Mouse (Mus musculus): ENCODE measurements around the gene Nol9. TPM values are rescaled to one million over a fixed set of nuclear protein-coding genes. Genes with fewer than 3 reads are reported as not detected.

The Nol9 gene
- polyA plus RNA-seq, 1 experiment from 2014 or later = 22.7 TPM

DNA sequence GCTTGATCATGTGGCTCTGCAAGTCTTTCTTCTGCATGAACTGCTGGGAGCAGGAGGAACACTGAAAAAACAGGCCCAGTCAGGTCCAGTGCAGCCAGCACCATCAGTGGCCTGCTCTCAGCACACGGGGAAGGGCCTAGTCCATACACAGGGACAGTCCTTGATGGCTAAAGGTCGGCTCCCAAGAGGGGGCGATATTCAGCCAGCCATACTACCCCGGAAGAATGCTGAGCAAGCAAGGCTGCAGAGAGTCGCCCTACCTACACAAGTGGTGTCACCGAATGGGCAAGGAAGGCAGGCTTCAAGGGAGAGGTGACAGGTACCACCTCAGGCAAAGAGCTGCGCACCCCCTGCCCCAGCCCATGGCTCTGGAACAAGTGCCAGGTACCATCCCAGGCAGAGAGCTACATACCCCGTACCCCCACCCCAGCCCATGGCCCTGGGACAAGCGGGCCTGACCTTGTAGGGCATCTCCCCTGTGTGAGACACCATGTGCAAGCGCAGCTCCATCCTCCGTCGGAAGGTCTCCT, 17.5 kb upstream of the Nol9 start:
- H3K4me2 ChIP-seq (ENCODE audit: low read depth, low read length) = no peak overlapping the region
- ATAC-seq (ENCODE audit: low read depth) = peak; percentile 21; the same call in 1 of the 2 replicates
- H3K4me1 ChIP-seq (replicated peaks; ENCODE audit: control insufficient read depth, insufficient read depth, low read length) = peaks cover 28% of the 10 kb centered on the region
- peaks cover 43% of the 10 kb centered on the region for H3K36me3 ChIP-seq (ENCODE audit: control insufficient read depth, insufficient read depth, low read length)
- no peaks in the 10 kb centered on the region for H3K9me3 ChIP-seq (ENCODE audit: control insufficient read depth, low read length)
- no peak overlapping the region for H3K9ac ChIP-seq (ENCODE audit: low read length)
- no peak overlapping the region for H3K4me3 ChIP-seq (ENCODE audit: low read length)
- peak overlapping the region; percentile 55 for H3K27ac ChIP-seq (ENCODE audit: low read length)
- H3K27me3 ChIP-seq (ENCODE audit: control insufficient read depth, insufficient read depth, low read depth, low read length) = no peaks in the 10 kb centered on the region
- WGBS = 72% methylated on average over 12 of the region's 12 CpGs

DNA sequence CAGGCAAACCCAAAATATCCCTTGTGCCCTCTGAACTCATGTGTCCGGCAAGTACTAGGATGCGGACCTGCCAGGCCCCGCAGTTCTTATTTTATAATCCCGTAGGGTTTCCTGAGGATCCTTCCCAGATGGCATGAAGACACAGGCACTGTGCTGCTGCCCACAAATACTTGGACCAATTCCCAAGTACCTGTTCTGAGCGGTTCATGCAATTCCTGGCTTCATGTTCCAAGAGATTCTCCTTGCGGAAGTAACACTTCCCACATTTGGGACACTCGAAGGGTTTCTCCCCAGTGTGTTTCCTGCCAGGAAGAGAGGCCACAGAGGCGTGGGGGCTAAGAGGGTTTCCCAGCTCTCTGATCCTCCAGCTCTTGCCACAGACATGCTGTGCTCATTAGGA, 16.6 kb upstream of the Nol9 start:
- 79% methylated on average over 8 of the region's 8 CpGs for whole genome bisulfite sequencing
- Histone ChIP-seq H3K4me3 (ENCODE audit: low read length) (no peak overlapping the region), H3K9me3 (ENCODE audit: control insufficient read depth, low read length) (no peaks in the 10 kb centered on the region), H3K4me2 (ENCODE audit: low read depth, low read length) (no peak overlapping the region), H3K9ac (ENCODE audit: low read length) (no peak overlapping the region), H3K27ac (ENCODE audit: low read length) (no peak overlapping the region), H3K27me3 (ENCODE audit: control insufficient read depth, insufficient read depth, low read depth, low read length) (no peaks in the 10 kb centered on the region), H3K4me1 (replicated peaks; ENCODE audit: control insufficient read depth, insufficient read depth, low read length) (peaks cover 31% of the 10 kb centered on the region), H3K36me3 (ENCODE audit: control insufficient read depth, insufficient read depth, low read length) (peaks cover 41% of the 10 kb centered on the region)
- ATAC-seq (ENCODE audit: low read depth) = no peak

DNA sequence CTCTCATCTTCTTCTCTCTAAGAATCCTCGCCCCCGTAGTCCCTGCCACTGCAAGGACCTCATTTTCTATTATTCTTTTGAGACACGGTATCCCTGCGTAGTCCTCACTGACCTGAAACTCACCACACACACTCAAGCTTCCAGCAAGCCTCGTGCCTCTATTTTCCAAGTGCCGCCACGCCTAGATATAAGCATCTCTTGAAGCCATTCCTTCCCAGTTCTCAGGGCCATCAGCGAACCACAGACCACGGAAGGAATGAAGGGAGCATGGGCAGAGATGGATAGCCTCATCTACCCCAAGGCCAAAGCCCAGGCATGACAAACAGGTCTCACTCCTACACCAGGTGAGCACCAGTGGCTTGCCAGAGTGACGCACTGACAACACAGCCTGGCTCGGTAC, 14.6 kb upstream of the Nol9 start:
- Histone ChIP-seq H3K27ac (ENCODE audit: low read length) (no peak overlapping the region), H3K4me1 (replicated peaks; ENCODE audit: control insufficient read depth, insufficient read depth, low read length) (peaks cover 39% of the 10 kb centered on the region), H3K4me2 (ENCODE audit: low read depth, low read length) (no peak overlapping the region), H3K9me3 (ENCODE audit: control insufficient read depth, low read length) (no peaks in the 10 kb centered on the region), H3K36me3 (ENCODE audit: control insufficient read depth, insufficient read depth, low read length) (peaks cover 32% of the 10 kb centered on the region), H3K9ac (ENCODE audit: low read length) (0 out of 2 replicates have a peak overlapping the region, but pooled peaks have one; percentile 22), H3K27me3 (ENCODE audit: control insufficient read depth, insufficient read depth, low read depth, low read length) (no peaks in the 10 kb centered on the region), H3K4me3 (ENCODE audit: low read length) (no peak overlapping the region)
- ATAC-seq (ENCODE audit: low read depth) = no peak
- WGBS = 74% methylated on average over 11 of the region's 11 CpGs

DNA sequence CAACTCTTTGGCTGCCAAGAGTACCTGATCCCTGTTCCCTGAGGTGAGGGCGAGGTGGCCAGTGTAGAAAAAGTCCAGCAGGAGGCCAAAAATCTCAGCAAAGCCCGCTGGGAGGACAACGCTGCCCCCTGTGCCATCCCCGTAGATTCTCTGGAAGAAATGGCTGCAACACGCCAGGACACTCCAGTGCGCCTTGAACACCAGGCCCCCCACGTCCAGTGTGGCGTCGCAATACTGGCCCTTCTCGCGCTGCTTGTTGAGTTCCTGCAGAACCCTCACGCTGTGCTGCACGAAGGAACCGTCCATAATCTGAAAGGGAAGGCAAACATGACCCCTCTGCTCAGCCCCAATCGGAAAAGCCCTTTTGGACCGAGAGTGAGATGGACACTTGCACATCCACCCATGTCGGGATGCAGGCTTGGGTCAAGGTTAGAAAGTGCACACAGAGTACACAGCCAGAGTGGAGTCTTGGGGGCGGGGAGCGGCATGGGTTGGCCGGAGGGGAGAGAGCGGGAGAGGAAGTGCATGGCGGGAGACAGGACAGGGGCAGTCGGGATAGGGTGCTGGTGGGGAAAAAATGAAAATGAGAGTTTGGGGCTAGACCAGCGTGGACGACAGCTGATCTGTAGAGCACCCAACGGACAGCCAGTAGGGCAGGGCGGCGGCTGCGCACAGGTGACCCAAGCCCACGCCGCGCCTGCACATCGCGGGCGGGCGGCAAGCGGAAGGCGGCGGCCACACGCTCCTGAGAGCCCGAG, 12.2 kb upstream of the Nol9 start:
- 1% methylated on average over 40 of the region's 41 CpGs for WGBS
- Histone ChIP-seq H3K4me2 (ENCODE audit: low read depth, low read length) (peak overlapping the region; percentile 99), H3K4me1 (replicated peaks; ENCODE audit: control insufficient read depth, insufficient read depth, low read length) (peaks cover 36% of the 10 kb centered on the region), H3K27ac (ENCODE audit: low read length) (peak overlapping the region; percentile 69), H3K9me3 (ENCODE audit: control insufficient read depth, low read length) (no peaks in the 10 kb centered on the region), H3K4me3 (ENCODE audit: low read length) (peak overlapping the region; percentile 78), H3K36me3 (ENCODE audit: control insufficient read depth, insufficient read depth, low read length) (peaks cover 12% of the 10 kb centered on the region; the same call in 1 of the 2 replicates), H3K27me3 (ENCODE audit: control insufficient read depth, insufficient read depth, low read depth, low read length) (no peaks in the 10 kb centered on the region), H3K9ac (ENCODE audit: low read length) (peak overlapping the region; percentile 80)
- peak; percentile 56 for ATAC-seq (ENCODE audit: low read depth)

DNA sequence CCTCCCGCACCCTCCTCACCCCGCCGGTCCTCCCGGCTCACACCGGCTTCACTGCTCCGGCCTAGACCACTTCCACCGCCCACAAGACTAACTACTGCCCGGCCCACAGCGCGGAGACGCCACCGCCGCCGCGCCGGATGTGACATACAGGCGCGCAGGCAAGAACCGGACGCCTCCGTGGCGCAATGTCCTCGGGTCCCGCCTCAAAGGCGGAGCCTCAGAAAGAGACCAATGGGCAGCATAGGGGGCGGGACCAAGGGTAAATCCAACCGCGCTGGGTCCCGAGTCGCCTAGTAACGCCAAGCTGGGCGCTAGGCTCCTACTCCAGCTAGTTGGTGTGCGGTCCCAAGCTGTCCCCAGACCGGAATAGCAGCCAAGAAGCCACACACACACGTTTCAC, 11.6 kb upstream of the Nol9 start, which contains the start of gene Zbtb48:
Gene Zbtb48 (minus strand): TSS at position 148 of the 400 bp plus-strand sequence.
- WGBS = under 1% methylated on average over 35 of the region's 35 CpGs
- Histone ChIP-seq H3K4me3 (ENCODE audit: low read length) (peak within 1 kb of the TSS; percentile 78), H3K36me3 (ENCODE audit: control insufficient read depth, insufficient read depth, low read length) (peaks cover 12% of the 10 kb centered on the region; the same call in 1 of the 2 replicates), H3K4me1 (replicated peaks; ENCODE audit: control insufficient read depth, insufficient read depth, low read length) (peaks cover 36% of the 10 kb centered on the region), H3K27ac (ENCODE audit: low read length) (peak within 1 kb of the TSS; percentile 69), H3K27me3 (ENCODE audit: control insufficient read depth, insufficient read depth, low read depth, low read length) (no peaks in the 10 kb centered on the region), H3K9me3 (ENCODE audit: control insufficient read depth, low read length) (no peaks in the 10 kb centered on the region), H3K4me2 (ENCODE audit: low read depth, low read length) (peak within 1 kb of the TSS; percentile 99), H3K9ac (ENCODE audit: low read length) (peak within 1 kb of the TSS; percentile 80)
- ATAC-seq (ENCODE audit: low read depth) = peak; percentile 98

DNA sequence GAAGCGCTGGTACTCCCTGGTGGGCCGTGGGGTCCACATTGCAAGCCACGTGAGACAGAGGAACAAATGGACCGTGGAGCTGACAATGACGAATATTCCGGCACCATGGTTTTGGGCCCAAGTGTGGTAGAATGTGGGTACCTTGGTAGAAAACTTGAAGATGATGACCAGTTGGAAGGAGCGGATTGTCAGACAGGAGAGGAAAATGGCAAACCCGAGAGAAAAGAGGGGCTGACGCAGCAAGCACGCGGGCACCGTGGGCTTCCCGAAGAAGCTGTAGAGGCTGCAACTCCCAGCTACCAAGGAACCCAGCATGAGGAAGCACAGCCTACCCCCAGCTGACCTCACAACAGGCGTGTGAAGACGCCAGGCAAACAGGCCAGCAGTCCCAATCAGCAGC, 10.7 kb upstream of the Nol9 start:
- Histone ChIP-seq H3K9ac (ENCODE audit: low read length) (peak overlapping the region; percentile 59), H3K4me2 (ENCODE audit: low read depth, low read length) (peak overlapping the region; percentile 90)
- WGBS = 61% methylated on average over 15 of the region's 15 CpGs

DNA sequence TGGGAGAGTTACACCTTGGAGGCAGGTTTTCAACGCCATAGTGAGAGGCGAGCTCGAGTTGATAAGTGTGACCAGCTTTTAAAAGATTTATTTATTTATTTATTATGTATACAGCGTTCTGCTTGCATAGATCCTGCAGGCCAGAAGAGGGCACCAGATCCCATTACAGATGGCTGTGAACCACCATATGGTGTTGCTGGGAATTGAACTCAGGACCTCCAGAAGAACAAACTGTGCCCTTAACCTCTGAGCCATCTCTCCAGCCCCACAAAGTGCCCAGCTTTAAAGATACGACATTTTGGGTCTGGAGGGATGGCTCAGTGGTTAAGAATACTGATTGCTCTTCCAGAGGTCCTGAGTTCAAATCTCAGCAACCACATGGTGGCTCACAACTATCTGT, 10.0 kb upstream of the Nol9 start:
- Histone ChIP-seq H3K4me1 (replicated peaks; ENCODE audit: control insufficient read depth, insufficient read depth, low read length) (peaks cover 32% of the 10 kb centered on the region), H3K4me2 (ENCODE audit: low read depth, low read length) (no peak overlapping the region), H3K27me3 (ENCODE audit: control insufficient read depth, insufficient read depth, low read depth, low read length) (no peaks in the 10 kb centered on the region), H3K27ac (ENCODE audit: low read length) (no peak overlapping the region), H3K4me3 (ENCODE audit: low read length) (no peak overlapping the region), H3K9me3 (ENCODE audit: control insufficient read depth, low read length) (no peaks in the 10 kb centered on the region), H3K9ac (ENCODE audit: low read length) (no peak overlapping the region), H3K36me3 (ENCODE audit: control insufficient read depth, insufficient read depth, low read length) (0 out of 2 replicates have a peak, but pooled peaks cover under 1% of the 10 kb centered on the region)
- no peak for ATAC-seq (ENCODE audit: low read depth)
- WGBS = 34% methylated on average over 5 of the region's 5 CpGs

More for the DNA sequence above, 10.7 kb upstream of the Nol9 start:
- peak overlapping the region; percentile 78 for H3K4me3 ChIP-seq (ENCODE audit: low read length)
- H3K36me3 ChIP-seq (ENCODE audit: control insufficient read depth, insufficient read depth, low read length) = peaks cover 5% of the 10 kb centered on the region; the same call in 1 of the 2 replicates
- no peaks in the 10 kb centered on the region for H3K9me3 ChIP-seq (ENCODE audit: control insufficient read depth, low read length)
- no peaks in the 10 kb centered on the region for H3K27me3 ChIP-seq (ENCODE audit: control insufficient read depth, insufficient read depth, low read depth, low read length)
- H3K27ac ChIP-seq (ENCODE audit: low read length) = no peak overlapping the region
- H3K4me1 ChIP-seq (replicated peaks; ENCODE audit: control insufficient read depth, insufficient read depth, low read length) = peaks cover 32% of the 10 kb centered on the region
- ATAC-seq (ENCODE audit: low read depth) = no peak

DNA sequence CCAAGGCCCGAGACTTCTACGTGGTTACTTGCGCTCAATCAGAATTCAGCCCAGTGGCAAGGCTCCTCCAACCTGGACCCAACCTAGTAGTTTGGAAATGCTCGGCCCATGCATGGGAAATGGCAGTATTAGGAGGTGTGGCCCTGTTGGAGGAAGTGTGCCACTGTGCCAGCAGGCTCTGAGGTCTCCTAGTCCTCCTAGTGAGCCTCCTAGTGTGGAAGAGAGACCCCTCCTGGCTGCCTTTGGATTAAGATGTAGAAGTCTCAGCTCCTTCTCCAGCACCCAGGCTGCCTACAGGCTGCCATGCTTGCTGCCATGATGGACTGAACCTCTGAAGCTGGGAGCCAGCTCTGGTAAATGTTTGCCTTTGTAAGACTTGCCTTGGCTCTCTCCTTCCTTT, 9.1 kb upstream of the Nol9 start:
- no peak overlapping the region for H3K9ac ChIP-seq (ENCODE audit: low read length)
- no peak overlapping the region for H3K4me2 ChIP-seq (ENCODE audit: low read depth, low read length)
- WGBS = 72% methylated on average over 4 of the region's 4 CpGs

DNA sequence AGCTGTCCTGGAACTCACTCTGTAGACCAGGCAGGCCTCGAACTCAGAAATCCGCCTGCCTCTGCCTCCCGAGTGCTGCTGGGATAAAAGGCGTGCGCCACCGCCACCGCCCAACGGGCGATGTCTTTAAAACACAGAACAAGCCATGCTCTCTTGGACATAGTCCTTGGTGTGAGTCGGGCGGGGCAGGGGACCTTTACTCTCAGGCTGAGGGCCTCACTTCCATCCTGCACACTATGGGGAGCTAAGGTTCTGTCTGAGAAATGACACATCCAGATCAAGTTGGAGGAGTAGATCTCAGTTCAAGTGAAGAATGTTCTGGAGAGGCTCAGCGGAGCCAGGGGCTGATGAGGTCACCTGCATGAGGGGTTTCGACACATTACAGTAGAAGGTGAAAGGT, 6.2 kb upstream of the Nol9 start:
- ATAC-seq (ENCODE audit: low read depth) = no peak
- H3K27me3 ChIP-seq (ENCODE audit: control insufficient read depth, insufficient read depth, low read depth, low read length) = no peaks in the 10 kb centered on the region
- no peak overlapping the region for H3K4me2 ChIP-seq (ENCODE audit: low read depth, low read length)
- peaks cover 7% of the 10 kb centered on the region for H3K4me1 ChIP-seq (replicated peaks; ENCODE audit: control insufficient read depth, insufficient read depth, low read length)
- no peaks in the 10 kb centered on the region for H3K36me3 ChIP-seq (ENCODE audit: control insufficient read depth, insufficient read depth, low read length)
- no peaks in the 10 kb centered on the region for H3K9me3 ChIP-seq (ENCODE audit: control insufficient read depth, low read length)
- 87% methylated on average over 13 of the region's 13 CpGs for WGBS
- H3K4me3 ChIP-seq (ENCODE audit: low read length) = no peak overlapping the region
- no peak overlapping the region for H3K27ac ChIP-seq (ENCODE audit: low read length)
- no peak overlapping the region for H3K9ac ChIP-seq (ENCODE audit: low read length)

More for the DNA sequence above, 9.1 kb upstream of the Nol9 start:
- no peaks in the 10 kb centered on the region for H3K36me3 ChIP-seq (ENCODE audit: control insufficient read depth, insufficient read depth, low read length)
- no peaks in the 10 kb centered on the region for H3K27me3 ChIP-seq (ENCODE audit: control insufficient read depth, insufficient read depth, low read depth, low read length)
- no peak overlapping the region for H3K4me3 ChIP-seq (ENCODE audit: low read length)
- ATAC-seq (ENCODE audit: low read depth) = no peak
- peaks cover 26% of the 10 kb centered on the region for H3K4me1 ChIP-seq (replicated peaks; ENCODE audit: control insufficient read depth, insufficient read depth, low read length)
- no peak overlapping the region for H3K27ac ChIP-seq (ENCODE audit: low read length)
- no peaks in the 10 kb centered on the region for H3K9me3 ChIP-seq (ENCODE audit: control insufficient read depth, low read length)

Measured in lung, embryonic 16.5 days (tissue).